Mouse (Mus musculus) neural tube, embryonic 15.5 days (tissue): ENCODE measurements around the gene Gm20388. TPM values are rescaled to one million over a fixed set of nuclear protein-coding genes. Genes with fewer than 3 reads are reported as not detected.

Source experiments
- ATAC-seq: fragments of 200-750 bp; cut with Nextera tagmentation; 2 replicates; pipeline ENCODE4 v1.8.0; 2017; ENCODE audit warnings: mild to moderate bottlenecking, moderate TSS enrichment, moderate library complexity; ENCODE audit not compliant: low FRiP score
- H3K27ac ChIP-seq: fragments of 300-500 bp; sonication (generic); replicated peaks from 2 replicates; pipeline ENCODE4 v1.5.1; 2015; ENCODE audit warnings: mild to moderate bottlenecking, inconsistent platforms
- H3K27me3 ChIP-seq: fragments of 300-500 bp; sonication (generic); replicated peaks from 2 replicates; pipeline ENCODE4 v1.6.1; 2015; ENCODE audit warnings: inconsistent platforms
- H3K36me3 ChIP-seq: fragments of 300-500 bp; sonication (generic); 2 replicates; pipeline ENCODE4 v1.6.1; 2015; ENCODE audit warnings: inconsistent platforms
- H3K4me1 ChIP-seq: fragments of 300-500 bp; sonication (generic); 2 replicates; pipeline ENCODE4 v1.6.1; 2015; ENCODE audit warnings: inconsistent platforms
- H3K4me2 ChIP-seq: fragments of 300-500 bp; sonication (generic); 2 replicates; pipeline ENCODE4 v1.6.1; 2015; ENCODE audit warnings: inconsistent platforms, mild to moderate bottlenecking, moderate library complexity
- H3K4me3 ChIP-seq: fragments of 300-500 bp; sonication (generic); replicated peaks from 2 replicates; pipeline ENCODE4 v1.5.1; 2015; ENCODE audit warnings: mild to moderate bottlenecking, inconsistent platforms
- H3K9ac ChIP-seq: fragments of 300-500 bp; sonication (generic); replicated peaks from 2 replicates; pipeline ENCODE4 v1.6.1; 2015; ENCODE audit warnings: mild to moderate bottlenecking, inconsistent platforms
- H3K9me3 ChIP-seq: fragments of 300-500 bp; sonication (generic); replicated peaks from 2 replicates; pipeline ENCODE4 v1.6.1; 2016; ENCODE audit warnings: inconsistent platforms
- WGBS: fragments of 180-500 bp; shearing (Covaris S2); methylation state at CpG from one replicate; pipeline ENCODE4 v1.1.7; 2015; ENCODE audit warnings: mixed read lengths; 5-methylcytosine and 5-hydroxymethylcytosine counted together
- polyA plus RNA-seq: library from polyadenylated mRNA; unstranded; fragments of >200 nt; fragmentation: Nextera tagmentation; extraction: Ambion mirVana; gene quantifications from 2 replicates; pipeline ENCODE4 v1.2.1, GENCODE M21; 2015

Gm20388 gene
- polyA plus RNA-seq, 1 experiment from 2014 or later = not detected

- Histone ChIP-seq H3K9me3 (no peaks in the 10 kb centered on the region), H3K4me1 (peaks cover 68% of the 10 kb centered on the region), H3K9ac (0 out of 2 replicates have a peak overlapping the region, but pooled peaks have one; percentile 3), H3K27ac (no peak overlapping the region), H3K36me3 (no peaks in the 10 kb centered on the region), H3K4me3 (no peak overlapping the region), H3K4me2 (no peak overlapping the region), H3K27me3 (0 out of 2 replicates have a peak, but pooled peaks cover 4% of the 10 kb centered on the region)
- 54% methylated on average over 5 of the region's 5 CpGs for WGBS
- no peak for ATAC-seq
These were observed 371.8 kb downstream of the Gm20388 start for GRCm38 (mm10) chr8:120282465-120282864.

DNA sequence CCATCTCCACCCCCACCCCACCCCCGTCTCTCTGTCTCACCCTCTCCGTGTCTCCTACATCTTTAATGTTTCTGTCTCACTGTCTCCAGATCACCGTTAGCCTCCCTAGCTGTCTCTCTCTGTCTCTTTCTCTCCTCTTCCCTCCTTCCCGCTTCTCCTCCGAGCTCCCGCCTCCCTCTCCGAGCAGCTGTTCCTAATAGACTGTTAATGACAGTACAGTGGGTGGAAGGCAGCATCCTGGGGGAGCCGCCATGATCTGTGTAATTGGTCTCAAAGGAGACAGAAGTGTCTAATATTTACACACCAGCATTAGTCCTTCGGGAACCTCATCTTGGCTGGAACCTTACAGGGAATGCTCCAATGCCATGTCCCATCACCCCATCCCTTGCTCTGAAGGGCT, 373.6 kb downstream of the Gm20388 start:
- no peaks in the 10 kb centered on the region for H3K9me3 ChIP-seq
- H3K4me1 ChIP-seq = peaks cover 74% of the 10 kb centered on the region
- 21% methylated on average over 9 of the region's 9 CpGs for WGBS
- no peak for ATAC-seq
- 0 out of 2 replicates have a peak, but pooled peaks cover 4% of the 10 kb centered on the region for H3K27me3 ChIP-seq
- no peaks in the 10 kb centered on the region for H3K36me3 ChIP-seq
- H3K4me3 ChIP-seq = no peak overlapping the region
- H3K4me2 ChIP-seq = no peak overlapping the region; the same call in 1 of the 2 replicates
- 0 out of 2 replicates have a peak overlapping the region, but pooled peaks have one; percentile 9 for H3K9ac ChIP-seq
- H3K27ac ChIP-seq = peak overlapping the region; percentile 67

DNA sequence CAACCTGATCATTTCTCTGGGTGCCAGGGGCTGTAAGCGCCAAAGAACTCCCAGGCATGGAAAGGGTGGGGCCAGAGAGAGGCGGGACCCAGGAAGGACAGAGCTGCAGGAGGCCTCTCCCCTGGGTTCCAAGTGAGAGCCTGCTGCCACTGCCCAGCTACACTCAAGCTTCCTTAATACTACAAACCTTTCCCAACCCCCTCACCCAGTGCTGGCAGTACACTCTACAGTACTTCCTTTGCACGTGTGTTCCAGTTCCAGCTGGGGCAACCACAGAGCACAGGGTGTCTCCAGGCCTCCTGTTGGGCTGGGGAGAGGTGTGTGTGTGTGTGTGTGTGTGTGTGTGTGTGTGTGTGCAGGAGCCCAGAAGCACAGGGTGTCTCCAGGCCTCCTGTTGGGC, 374.4 kb downstream of the Gm20388 start:
- 0 out of 2 replicates have a peak overlapping the region, but pooled peaks have one; percentile 5 for H3K9ac ChIP-seq
- no peak for ATAC-seq

DNA sequence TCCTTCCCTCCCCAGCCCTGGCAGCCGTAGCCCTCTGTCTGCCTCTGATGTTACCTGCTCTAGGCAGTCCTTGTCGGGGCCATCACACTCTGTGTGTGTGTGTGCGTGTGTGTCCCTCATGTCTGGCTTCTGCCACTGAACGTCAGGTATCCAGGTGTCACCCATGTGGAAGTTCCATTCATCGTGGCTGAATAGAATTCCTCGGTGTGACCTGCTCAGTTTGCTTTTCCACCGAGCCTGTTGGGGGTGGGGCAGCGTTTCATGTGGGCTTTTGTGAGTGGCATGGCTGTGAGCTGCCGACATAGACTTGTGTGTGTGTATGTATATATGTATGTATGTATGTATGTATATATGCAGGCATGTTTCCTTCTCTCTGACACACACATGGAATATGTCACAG, 375.2 kb downstream of the Gm20388 start:
- no peak overlapping the region for H3K4me3 ChIP-seq
- H3K4me1 ChIP-seq = peaks cover 84% of the 10 kb centered on the region
- 0 out of 2 replicates have a peak overlapping the region, but pooled peaks have one; percentile 5 for H3K9ac ChIP-seq
- no peaks in the 10 kb centered on the region for H3K36me3 ChIP-seq
- no peak overlapping the region for H3K4me2 ChIP-seq
- H3K27me3 ChIP-seq = no peaks in the 10 kb centered on the region
- WGBS = 68% methylated on average over 9 of the region's 9 CpGs
- peak overlapping the region; percentile 67; the same call in 1 of the 2 replicates for H3K27ac ChIP-seq
- H3K9me3 ChIP-seq = no peaks in the 10 kb centered on the region
- no peak for ATAC-seq

More for the DNA sequence above, 374.4 kb downstream of the Gm20388 start:
- H3K4me3 ChIP-seq = no peak overlapping the region
- H3K4me1 ChIP-seq = peaks cover 81% of the 10 kb centered on the region
- 0 out of 2 replicates have a peak, but pooled peaks cover 4% of the 10 kb centered on the region for H3K27me3 ChIP-seq
- no peaks in the 10 kb centered on the region for H3K36me3 ChIP-seq
- H3K27ac ChIP-seq = peak overlapping the region; percentile 67
- WGBS = 38% methylated on average over 3 of the region's 3 CpGs
- H3K9me3 ChIP-seq = no peaks in the 10 kb centered on the region
- no peak overlapping the region for H3K4me2 ChIP-seq

DNA sequence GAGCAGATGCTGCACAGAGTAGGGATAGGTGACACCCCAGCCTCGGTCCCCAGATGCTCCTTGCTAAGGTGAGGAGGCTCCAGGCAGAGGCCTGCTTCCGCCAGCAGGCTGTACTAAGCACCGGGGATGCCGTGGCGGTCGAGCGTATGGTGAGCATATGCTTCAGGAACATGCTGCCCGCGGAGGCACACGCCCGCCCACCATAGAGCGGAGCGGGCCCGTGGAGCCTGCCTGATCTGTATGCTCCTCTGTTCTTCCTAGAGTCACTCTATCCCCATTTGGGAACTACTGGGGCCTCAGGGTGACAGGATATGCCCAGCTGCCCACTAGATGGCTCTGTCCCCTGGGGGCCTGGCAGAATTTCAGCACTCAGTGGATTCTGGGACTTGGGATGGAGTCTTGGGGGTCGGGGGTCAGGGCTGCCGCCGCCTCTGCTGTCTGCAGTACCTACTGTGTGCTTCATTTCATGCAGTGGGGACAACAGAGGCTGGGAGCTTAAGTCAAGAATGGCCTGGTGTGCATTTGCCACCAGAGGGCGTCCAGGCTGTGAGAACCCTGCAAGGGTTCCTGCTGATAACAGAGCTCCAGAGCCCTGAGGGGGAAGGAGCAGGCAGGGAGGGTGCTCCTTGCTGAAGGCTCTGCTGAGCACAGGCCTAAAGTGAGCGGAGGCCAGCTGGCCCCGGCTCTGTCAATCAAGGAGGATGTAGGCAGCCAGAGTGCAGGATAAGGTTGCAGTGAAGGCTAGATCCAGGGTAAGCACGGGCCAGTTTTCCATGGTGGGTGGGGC, 377.7 kb downstream of the Gm20388 start:
- Histone ChIP-seq H3K36me3 (no peaks in the 10 kb centered on the region), H3K4me3 (no peak overlapping the region), H3K4me1 (peaks cover 84% of the 10 kb centered on the region), H3K27ac (no peak overlapping the region), H3K9me3 (no peaks in the 10 kb centered on the region), H3K9ac (no peak overlapping the region), H3K27me3 (no peaks in the 10 kb centered on the region), H3K4me2 (no peak overlapping the region)
- 33% methylated on average over 21 of the region's 21 CpGs for WGBS
- no peak for ATAC-seq

DNA sequence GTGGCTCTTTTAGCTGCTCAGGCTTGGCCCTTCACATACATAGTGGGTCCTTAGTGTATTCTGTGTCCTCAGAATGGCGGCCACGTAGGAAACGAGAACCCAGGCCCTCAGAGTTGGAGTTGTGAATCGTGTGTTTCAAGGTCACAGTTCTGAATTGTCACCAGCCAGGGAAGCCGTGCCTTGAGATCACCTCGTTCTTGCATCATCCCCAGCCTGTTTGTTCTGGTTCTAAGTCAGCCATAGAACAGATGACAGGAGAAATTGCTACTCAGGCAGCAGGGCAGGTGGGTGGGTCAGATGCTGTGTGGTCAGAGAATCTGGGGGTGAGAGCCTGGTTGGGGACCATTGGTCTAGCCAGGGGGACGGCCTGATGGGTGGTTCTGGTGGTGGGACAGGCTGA, 378.6 kb downstream of the Gm20388 start:
- no peak overlapping the region for H3K9ac ChIP-seq
- H3K27me3 ChIP-seq = no peaks in the 10 kb centered on the region
- H3K4me2 ChIP-seq = no peak overlapping the region
- H3K4me3 ChIP-seq = no peak overlapping the region
- peaks cover 85% of the 10 kb centered on the region for H3K4me1 ChIP-seq
- ATAC-seq = no peak
- no peaks in the 10 kb centered on the region for H3K36me3 ChIP-seq
- no peak overlapping the region for H3K27ac ChIP-seq
- H3K9me3 ChIP-seq = no peaks in the 10 kb centered on the region
- WGBS = 89% methylated on average over 7 of the region's 7 CpGs

- Histone ChIP-seq H3K36me3 (no peaks in the 10 kb centered on the region), H3K9ac (no peak overlapping the region), H3K4me3 (no peak overlapping the region), H3K4me1 (peaks cover 85% of the 10 kb centered on the region), H3K27ac (no peak overlapping the region), H3K27me3 (no peaks in the 10 kb centered on the region), H3K4me2 (no peak overlapping the region), H3K9me3 (no peaks in the 10 kb centered on the region)
- WGBS = 50% methylated on average over 10 of the region's 10 CpGs
- ATAC-seq = no peak
These were observed 379.1 kb downstream of the Gm20388 start for GRCm38 (mm10) chr8:120289698-120290181.

DNA sequence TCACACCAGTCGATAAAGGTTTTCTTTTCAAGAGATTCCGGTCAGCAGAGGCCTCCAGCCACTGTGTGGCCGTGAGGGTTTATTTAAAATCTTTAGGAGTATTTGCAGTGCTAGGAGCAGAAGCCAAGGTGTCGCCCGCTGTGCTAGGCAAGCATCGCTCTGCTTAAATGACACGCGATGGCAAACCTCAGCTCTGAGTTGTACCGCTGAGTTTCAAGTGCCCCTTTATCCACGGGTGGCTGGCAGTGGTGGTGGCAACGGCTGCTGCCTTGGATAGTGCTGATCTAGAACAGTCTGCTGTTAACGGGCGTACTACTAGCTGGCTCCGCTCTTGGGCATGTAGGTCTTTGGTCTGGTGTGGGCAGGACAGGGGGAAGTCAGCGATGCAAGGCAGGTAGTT, 380.0 kb downstream of the Gm20388 start:
- Histone ChIP-seq H3K27ac (no peak overlapping the region), H3K36me3 (no peaks in the 10 kb centered on the region), H3K27me3 (no peaks in the 10 kb centered on the region), H3K4me3 (no peak overlapping the region), H3K9me3 (no peaks in the 10 kb centered on the region), H3K4me2 (no peak overlapping the region), H3K4me1 (peaks cover 84% of the 10 kb centered on the region), H3K9ac (no peak overlapping the region)
- WGBS = 61% methylated on average over 15 of the region's 15 CpGs
- ATAC-seq = no peak

- WGBS = 63% methylated on average over 9 of the region's 9 CpGs
- ATAC-seq = no peak
- peak overlapping the region; percentile 33; the same call in 1 of the 2 replicates for H3K27ac ChIP-seq
- no peak overlapping the region for H3K9ac ChIP-seq
- peaks cover 82% of the 10 kb centered on the region for H3K4me1 ChIP-seq
- H3K36me3 ChIP-seq = no peaks in the 10 kb centered on the region
- no peak overlapping the region for H3K4me2 ChIP-seq
- no peaks in the 10 kb centered on the region for H3K27me3 ChIP-seq
- no peaks in the 10 kb centered on the region for H3K9me3 ChIP-seq
- H3K4me3 ChIP-seq = no peak overlapping the region
These were observed 381.0 kb downstream of the Gm20388 start for GRCm38 (mm10) chr8:120291650-120292049.

- Histone ChIP-seq H3K9ac (no peak overlapping the region), H3K27me3 (no peaks in the 10 kb centered on the region), H3K9me3 (no peaks in the 10 kb centered on the region), H3K4me1 (peaks cover 89% of the 10 kb centered on the region), H3K4me2 (no peak overlapping the region), H3K27ac (peak overlapping the region; percentile 54), H3K36me3 (no peaks in the 10 kb centered on the region), H3K4me3 (no peak overlapping the region)
- peak; percentile 29; the same call in 1 of the 2 replicates for ATAC-seq
- 34% methylated on average over 8 of the region's 8 CpGs for WGBS
These were observed 381.9 kb downstream of the Gm20388 start for GRCm38 (mm10) chr8:120292316-120293107.

DNA sequence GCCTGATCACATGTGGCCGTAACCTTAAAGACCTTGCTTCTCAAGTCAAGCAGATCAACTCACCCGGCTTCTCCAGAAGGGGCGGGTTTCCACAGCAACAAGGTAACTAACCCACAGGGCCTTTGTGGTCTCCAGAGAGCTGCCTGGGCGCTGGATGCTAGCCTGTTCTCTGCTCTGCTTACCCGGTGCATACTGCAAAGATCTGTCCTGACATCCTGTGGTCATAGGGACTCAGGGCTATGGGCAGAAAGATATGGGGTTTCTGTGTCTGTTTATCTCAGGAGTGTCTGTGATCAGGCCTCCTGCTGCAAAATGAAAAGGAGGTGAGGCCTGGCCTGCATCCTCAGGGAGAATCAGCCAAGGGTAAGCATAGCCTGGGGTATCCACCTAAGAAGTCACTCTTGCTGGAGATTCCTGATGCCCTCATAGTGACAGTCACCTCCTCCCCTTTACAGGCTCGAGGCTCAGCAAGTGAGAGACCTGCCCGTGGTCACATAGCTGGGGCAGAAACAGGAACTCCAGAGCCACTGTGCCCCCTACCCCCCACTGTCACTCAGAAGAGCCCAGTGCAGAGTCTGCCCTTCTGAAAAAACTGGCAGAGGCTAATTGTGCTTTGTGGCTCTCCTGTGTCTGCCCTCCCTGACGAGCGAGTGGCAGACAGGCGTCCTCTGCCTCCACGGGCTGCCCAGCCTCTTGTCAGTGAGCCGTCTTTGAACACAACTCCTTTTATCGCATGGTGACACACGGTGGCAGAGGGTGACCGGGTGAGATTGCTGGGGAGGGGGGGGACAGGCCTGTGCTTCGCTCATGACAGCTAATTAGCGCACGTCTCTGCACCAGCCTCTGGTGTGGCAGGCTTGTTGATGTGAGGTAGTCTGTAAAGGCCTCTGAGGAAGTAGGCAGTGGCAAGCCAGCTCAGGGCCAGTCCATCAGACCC, 383.0 kb downstream of the Gm20388 start:
- Histone ChIP-seq H3K9ac (no peak overlapping the region; the same call in 1 of the 2 replicates), H3K4me2 (no peak overlapping the region), H3K27me3 (no peaks in the 10 kb centered on the region), H3K9me3 (no peaks in the 10 kb centered on the region), H3K36me3 (no peaks in the 10 kb centered on the region), H3K27ac (peak overlapping the region; percentile 45), H3K4me3 (no peak overlapping the region), H3K4me1 (peaks cover 90% of the 10 kb centered on the region)
- WGBS = 29% methylated on average over 18 of the region's 18 CpGs
- no peak for ATAC-seq
